Mouse (Mus musculus): ENCODE data around the gene Iqcc. TPM values are rescaled to one million over a fixed set of nuclear protein-coding genes. Genes with fewer than 3 reads are reported as not detected.

The Iqcc gene
- polyA plus RNA-seq, 1 experiment = 10.8 TPM

- TF ChIP-seq CTCF (IDR thresholded peaks at IDR 0.05; ENCODE audit: control insufficient read depth, insufficient read depth, insufficient read length) = no peak
- TF ChIP-seq MYOD1 (IDR thresholded peaks at IDR 0.05; ENCODE audit: control insufficient read depth, insufficient read length, low read depth) = no peak
- H3ac ChIP-seq (ENCODE audit: control insufficient read depth, insufficient read length, low read depth) = no peak overlapping the region
- H3K27me3 ChIP-seq (ENCODE audit: control insufficient read depth, insufficient read depth, insufficient read length) = no peaks in the 10 kb centered on the region
- no peaks in the 10 kb centered on the region for H3K79me2 ChIP-seq (ENCODE audit: control insufficient read depth, insufficient read depth)
- H3K4me3 ChIP-seq (ENCODE audit: insufficient read depth, poor library complexity, severe bottlenecking) = no peak overlapping the region
- H3K36me3 ChIP-seq (ENCODE audit: control insufficient read depth, insufficient read depth) = peaks cover 3% of the 10 kb centered on the region
- H3K79me3 ChIP-seq (ENCODE audit: low read depth) = no peaks in the 10 kb centered on the region
Observed at GRCm38 (mm10) chr4:129584884-129585608, 33.9 kb downstream of the Iqcc start.

GRCm38 (mm10) chr4:129584370-129584769 is 34.5 kb downstream of the Iqcc start:
- H3K79me3 ChIP-seq (ENCODE audit: low read depth) = no peaks in the 10 kb centered on the region
- TF ChIP-seq CEBPB (IDR thresholded peaks at IDR 0.05; ENCODE audit: low read depth) (no peak), FOSL1 (IDR thresholded peaks at IDR 0.05; ENCODE audit: insufficient read depth, low read length, poor library complexity, severe bottlenecking) (no peak), MYOD1 (IDR thresholded peaks at IDR 0.05; ENCODE audit: control insufficient read depth, insufficient read length, low read depth) (no peak), MYOG (IDR thresholded peaks at IDR 0.05; ENCODE audit: control insufficient read depth, extremely low read depth, insufficient read length) (no peak), MAX (IDR thresholded peaks at IDR 0.05) (no peak), USF1 (IDR thresholded peaks at IDR 0.05; ENCODE audit: low read depth) (no peak), CTCF (IDR thresholded peaks at IDR 0.05; ENCODE audit: control insufficient read depth, insufficient read depth, insufficient read length) (no peak)
- H3K27me3 ChIP-seq (ENCODE audit: control insufficient read depth, insufficient read depth, insufficient read length) = no peaks in the 10 kb centered on the region
- H3K4me3 ChIP-seq (ENCODE audit: insufficient read depth, poor library complexity, severe bottlenecking) = no peak overlapping the region
- no peaks in the 10 kb centered on the region for H3K79me2 ChIP-seq (ENCODE audit: control insufficient read depth, insufficient read depth)
- no peaks in the 10 kb centered on the region for H3K36me3 ChIP-seq (ENCODE audit: control insufficient read depth, insufficient read depth)
- H3ac ChIP-seq (ENCODE audit: control insufficient read depth, insufficient read length, low read depth) = no peak overlapping the region

- no peaks in the 10 kb centered on the region for H3K79me3 ChIP-seq (ENCODE audit: low read depth)
Observed at GRCm38 (mm10) chr4:129582251-129582650, 36.6 kb downstream of the Iqcc start.

GRCm38 (mm10) chr4:129580347-129580746 is 38.6 kb downstream of the Iqcc start:
- H3K4me3 ChIP-seq (ENCODE audit: insufficient read depth, poor library complexity, severe bottlenecking) = no peak overlapping the region
- H3K79me2 ChIP-seq (ENCODE audit: control insufficient read depth, insufficient read depth) = no peaks in the 10 kb centered on the region
- no peaks in the 10 kb centered on the region for H3K27me3 ChIP-seq (ENCODE audit: control insufficient read depth, insufficient read depth, insufficient read length)
- no peak overlapping the region for H3ac ChIP-seq (ENCODE audit: control insufficient read depth, insufficient read length, low read depth)
- H3K36me3 ChIP-seq (ENCODE audit: control insufficient read depth, insufficient read depth) = no peaks in the 10 kb centered on the region
- TF ChIP-seq CEBPB (IDR thresholded peaks at IDR 0.05; ENCODE audit: low read depth) = no peak
- TF ChIP-seq MYOD1 (IDR thresholded peaks at IDR 0.05; ENCODE audit: control insufficient read depth, insufficient read length, low read depth) = no peak
- no peak for TF ChIP-seq CTCF (IDR thresholded peaks at IDR 0.05; ENCODE audit: control insufficient read depth, insufficient read depth, insufficient read length)
- TF ChIP-seq MAX (IDR thresholded peaks at IDR 0.05) = no peak
- no peak for TF ChIP-seq USF1 (IDR thresholded peaks at IDR 0.05; ENCODE audit: low read depth)
- TF ChIP-seq FOSL1 (IDR thresholded peaks at IDR 0.05; ENCODE audit: insufficient read depth, low read length, poor library complexity, severe bottlenecking) = no peak
- TF ChIP-seq MYOG (IDR thresholded peaks at IDR 0.05; ENCODE audit: control insufficient read depth, extremely low read depth, insufficient read length) = no peak
- H3K79me3 ChIP-seq (ENCODE audit: low read depth) = no peaks in the 10 kb centered on the region

More at GRCm38 (mm10) chr4:129582251-129582650, 36.6 kb downstream of the Iqcc start:
- no peaks in the 10 kb centered on the region for H3K27me3 ChIP-seq (ENCODE audit: control insufficient read depth, insufficient read depth, insufficient read length)
- TF ChIP-seq FOSL1 (IDR thresholded peaks at IDR 0.05; ENCODE audit: insufficient read depth, low read length, poor library complexity, severe bottlenecking) = no peak
- no peak for TF ChIP-seq MYOG (IDR thresholded peaks at IDR 0.05; ENCODE audit: control insufficient read depth, extremely low read depth, insufficient read length)
- TF ChIP-seq MAX (IDR thresholded peaks at IDR 0.05) = no peak
- TF ChIP-seq CEBPB (IDR thresholded peaks at IDR 0.05; ENCODE audit: low read depth) = no peak
- no peak for TF ChIP-seq MYOD1 (IDR thresholded peaks at IDR 0.05; ENCODE audit: control insufficient read depth, insufficient read length, low read depth)
- TF ChIP-seq CTCF (IDR thresholded peaks at IDR 0.05; ENCODE audit: control insufficient read depth, insufficient read depth, insufficient read length) = no peak
- TF ChIP-seq USF1 (IDR thresholded peaks at IDR 0.05; ENCODE audit: low read depth) = no peak
- H3K79me2 ChIP-seq (ENCODE audit: control insufficient read depth, insufficient read depth) = no peaks in the 10 kb centered on the region
- H3ac ChIP-seq (ENCODE audit: control insufficient read depth, insufficient read length, low read depth) = no peak overlapping the region
- H3K36me3 ChIP-seq (ENCODE audit: control insufficient read depth, insufficient read depth) = no peaks in the 10 kb centered on the region
- no peak overlapping the region for H3K4me3 ChIP-seq (ENCODE audit: insufficient read depth, poor library complexity, severe bottlenecking)

- no peaks in the 10 kb centered on the region for H3K36me3 ChIP-seq (ENCODE audit: control insufficient read depth, insufficient read depth)
- no peaks in the 10 kb centered on the region for H3K79me2 ChIP-seq (ENCODE audit: control insufficient read depth, insufficient read depth)
- H3K27me3 ChIP-seq (ENCODE audit: control insufficient read depth, insufficient read depth, insufficient read length) = no peaks in the 10 kb centered on the region
- H3K4me3 ChIP-seq (ENCODE audit: insufficient read depth, poor library complexity, severe bottlenecking) = no peak within 1 kb of the TSS
- no peaks in the 10 kb centered on the region for H3K79me3 ChIP-seq (ENCODE audit: low read depth)
- H3ac ChIP-seq (ENCODE audit: control insufficient read depth, insufficient read length, low read depth) = no peak within 1 kb of the TSS
- TF ChIP-seq CTCF (IDR thresholded peaks at IDR 0.05; ENCODE audit: control insufficient read depth, insufficient read depth, insufficient read length) (no peak), FOSL1 (IDR thresholded peaks at IDR 0.05; ENCODE audit: insufficient read depth, low read length, poor library complexity, severe bottlenecking) (no peak), USF1 (IDR thresholded peaks at IDR 0.05; ENCODE audit: low read depth) (no peak), MYOD1 (IDR thresholded peaks at IDR 0.05; ENCODE audit: control insufficient read depth, insufficient read length, low read depth) (no peak), CEBPB (IDR thresholded peaks at IDR 0.05; ENCODE audit: low read depth) (no peak), MAX (IDR thresholded peaks at IDR 0.05) (no peak), MYOG (IDR thresholded peaks at IDR 0.05; ENCODE audit: control insufficient read depth, extremely low read depth, insufficient read length) (no peak)
Observed at GRCm38 (mm10) chr4:129578466-129578865, 40.4 kb downstream of the Iqcc start, which contains the start of gene Fam167b. TSS of gene Fam167b (minus strand) at chr4:129578549.
